Mouse (Mus musculus): Measurements from ENCODE around the gene Zdhhc4. TPM values are rescaled to one million over a fixed set of nuclear protein-coding genes. Genes with fewer than 3 reads are reported as not detected.

Zdhhc4 gene
- polyA plus RNA-seq, 1 experiment from 2014 or later: 77.3 TPM

- ATAC-seq (replicated peaks; ENCODE audit: insufficient number of reproducible peaks, low FRiP score, low TSS enrichment, low read depth) (no peak), DNase-seq (ENCODE audit: low spot score) (no peak)
- Histone ChIP-seq H3K9ac (replicated peaks; ENCODE audit: low read length) (no peak overlapping the region), H3K9me3 (replicated peaks; ENCODE audit: control insufficient read depth, low read length) (no peaks in the 10 kb centered on the region), H3K4me1 (ENCODE audit: control insufficient read depth, insufficient read depth, low read length) (no peaks in the 10 kb centered on the region; the same call in none of the 2 replicates), H3K4me2 (ENCODE audit: low read depth, low read length) (no peak overlapping the region), H3K36me3 (replicated peaks; ENCODE audit: control insufficient read depth, insufficient read depth, low read depth, low read length) (no peaks in the 10 kb centered on the region), H3K27me3 (ENCODE audit: control insufficient read depth, insufficient read depth, low read length) (no peaks in the 10 kb centered on the region), H3K4me3 (ENCODE audit: low read depth, low read length) (no peak overlapping the region), H3K27ac (replicated peaks; ENCODE audit: low read depth, low read length) (no peak overlapping the region)
- 72% methylated on average over 3 of the region's 3 CpGs for WGBS
These were observed 56.9 kb downstream of the Zdhhc4 start for GRCm38 (mm10) chr5:143272108-143272507.

GRCm38 (mm10) chr5:143271642-143272041 is 57.4 kb downstream of the Zdhhc4 start:
- DNase-seq (ENCODE audit: low spot score): no peak
- ATAC-seq (replicated peaks; ENCODE audit: insufficient number of reproducible peaks, low FRiP score, low TSS enrichment, low read depth): no peak
- 87% methylated on average over 6 of the region's 6 CpGs for WGBS

GRCm38 (mm10) chr5:143270151-143270519 is 58.9 kb downstream of the Zdhhc4 start:
- WGBS: 4% methylated on average over 12 of the region's 12 CpGs
- peak; percentile 30; the same call in 1 of the 2 replicates for ATAC-seq (replicated peaks; ENCODE audit: insufficient number of reproducible peaks, low FRiP score, low TSS enrichment, low read depth)

More at GRCm38 (mm10) chr5:143271642-143272041, 57.4 kb downstream of the Zdhhc4 start:
- H3K27ac ChIP-seq (replicated peaks; ENCODE audit: low read depth, low read length): no peak overlapping the region
- H3K4me1 ChIP-seq (ENCODE audit: control insufficient read depth, insufficient read depth, low read length): no peaks in the 10 kb centered on the region; the same call in none of the 2 replicates
- no peaks in the 10 kb centered on the region for H3K27me3 ChIP-seq (ENCODE audit: control insufficient read depth, insufficient read depth, low read length)
- no peak overlapping the region for H3K4me2 ChIP-seq (ENCODE audit: low read depth, low read length)
- no peaks in the 10 kb centered on the region for H3K9me3 ChIP-seq (replicated peaks; ENCODE audit: control insufficient read depth, low read length)
- H3K36me3 ChIP-seq (replicated peaks; ENCODE audit: control insufficient read depth, insufficient read depth, low read depth, low read length): no peaks in the 10 kb centered on the region
- no peak overlapping the region for H3K4me3 ChIP-seq (ENCODE audit: low read depth, low read length)
- H3K9ac ChIP-seq (replicated peaks; ENCODE audit: low read length): no peak overlapping the region

GRCm38 (mm10) chr5:143269363-143270150 is 59.5 kb downstream of the Zdhhc4 start, which contains the start of gene Zfp316:
Gene Zfp316, minus strand, starts transcription at chr5:143270022.
- H3K4me3 ChIP-seq (ENCODE audit: low read depth, low read length): peak within 1 kb of the TSS; percentile 96
- H3K27ac ChIP-seq (replicated peaks; ENCODE audit: low read depth, low read length): peak within 1 kb of the TSS; percentile 65; the same call in 1 of the 2 replicates
- no peaks in the 10 kb centered on the region; the same call in none of the 2 replicates for H3K4me1 ChIP-seq (ENCODE audit: control insufficient read depth, insufficient read depth, low read length)
- ATAC-seq (replicated peaks; ENCODE audit: insufficient number of reproducible peaks, low FRiP score, low TSS enrichment, low read depth) (peak; percentile 72), DNase-seq (ENCODE audit: low spot score) (peak; percentile 75)
- no peaks in the 10 kb centered on the region for H3K36me3 ChIP-seq (replicated peaks; ENCODE audit: control insufficient read depth, insufficient read depth, low read depth, low read length)
- WGBS: under 1% methylated on average over 76 of the region's 79 CpGs
- H3K4me2 ChIP-seq (ENCODE audit: low read depth, low read length): peak within 1 kb of the TSS; percentile 91
- no peaks in the 10 kb centered on the region for H3K27me3 ChIP-seq (ENCODE audit: control insufficient read depth, insufficient read depth, low read length)
- no peaks in the 10 kb centered on the region for H3K9me3 ChIP-seq (replicated peaks; ENCODE audit: control insufficient read depth, low read length)
- H3K9ac ChIP-seq (replicated peaks; ENCODE audit: low read length): peak within 1 kb of the TSS; percentile 94

More at GRCm38 (mm10) chr5:143270151-143270519, 58.9 kb downstream of the Zdhhc4 start:
- Histone ChIP-seq H3K27me3 (ENCODE audit: control insufficient read depth, insufficient read depth, low read length) (no peaks in the 10 kb centered on the region), H3K36me3 (replicated peaks; ENCODE audit: control insufficient read depth, insufficient read depth, low read depth, low read length) (no peaks in the 10 kb centered on the region), H3K9ac (replicated peaks; ENCODE audit: low read length) (peak overlapping the region; percentile 94), H3K9me3 (replicated peaks; ENCODE audit: control insufficient read depth, low read length) (no peaks in the 10 kb centered on the region), H3K4me2 (ENCODE audit: low read depth, low read length) (peak overlapping the region; percentile 91), H3K27ac (replicated peaks; ENCODE audit: low read depth, low read length) (peak overlapping the region; percentile 65; the same call in 1 of the 2 replicates), H3K4me3 (ENCODE audit: low read depth, low read length) (peak overlapping the region; percentile 96), H3K4me1 (ENCODE audit: control insufficient read depth, insufficient read depth, low read length) (no peaks in the 10 kb centered on the region; the same call in none of the 2 replicates)
- DNase-seq (ENCODE audit: low spot score): no peak

GRCm38 (mm10) chr5:143268985-143269362 is 60.1 kb downstream of the Zdhhc4 start:
- no peaks in the 10 kb centered on the region for H3K27me3 ChIP-seq (ENCODE audit: control insufficient read depth, insufficient read depth, low read length)
- H3K4me3 ChIP-seq (ENCODE audit: low read depth, low read length): peak overlapping the region; percentile 96
- peak overlapping the region; percentile 91 for H3K4me2 ChIP-seq (ENCODE audit: low read depth, low read length)
- peak overlapping the region; percentile 94 for H3K9ac ChIP-seq (replicated peaks; ENCODE audit: low read length)
- no peaks in the 10 kb centered on the region; the same call in none of the 2 replicates for H3K4me1 ChIP-seq (ENCODE audit: control insufficient read depth, insufficient read depth, low read length)
- H3K27ac ChIP-seq (replicated peaks; ENCODE audit: low read depth, low read length): no peak overlapping the region
- DNase-seq (ENCODE audit: low spot score) (no peak), ATAC-seq (replicated peaks; ENCODE audit: insufficient number of reproducible peaks, low FRiP score, low TSS enrichment, low read depth) (no peak)
- 17% methylated on average over 8 of the region's 8 CpGs for whole genome bisulfite sequencing
- H3K36me3 ChIP-seq (replicated peaks; ENCODE audit: control insufficient read depth, insufficient read depth, low read depth, low read length): no peaks in the 10 kb centered on the region; the same call in 1 of the 2 replicates
- H3K9me3 ChIP-seq (replicated peaks; ENCODE audit: control insufficient read depth, low read length): no peaks in the 10 kb centered on the region

GRCm38 (mm10) chr5:143266794-143267193 is 62.3 kb downstream of the Zdhhc4 start:
- H3K27me3 ChIP-seq (ENCODE audit: control insufficient read depth, insufficient read depth, low read length): no peaks in the 10 kb centered on the region
- no peak overlapping the region for H3K4me3 ChIP-seq (ENCODE audit: low read depth, low read length)
- no peak overlapping the region for H3K4me2 ChIP-seq (ENCODE audit: low read depth, low read length)
- WGBS: 86% methylated on average over 6 of the region's 6 CpGs
- H3K36me3 ChIP-seq (replicated peaks; ENCODE audit: control insufficient read depth, insufficient read depth, low read depth, low read length): no peaks in the 10 kb centered on the region; the same call in none of the 2 replicates
- no peaks in the 10 kb centered on the region for H3K9me3 ChIP-seq (replicated peaks; ENCODE audit: control insufficient read depth, low read length)
- ATAC-seq (replicated peaks; ENCODE audit: insufficient number of reproducible peaks, low FRiP score, low TSS enrichment, low read depth): no peak
- no peaks in the 10 kb centered on the region; the same call in none of the 2 replicates for H3K4me1 ChIP-seq (ENCODE audit: control insufficient read depth, insufficient read depth, low read length)
- no peak overlapping the region for H3K9ac ChIP-seq (replicated peaks; ENCODE audit: low read length)
- H3K27ac ChIP-seq (replicated peaks; ENCODE audit: low read depth, low read length): no peak overlapping the region
- no peak for DNase-seq (ENCODE audit: low spot score)

Other genes with a start within 250 kb of the Zdhhc4 start
- 34.4 and 35.6 TPM in 2 replicates for gene Rnf216, start 216.3 kb downstream of the Zdhhc4 start, polyA plus RNA-seq (2014; fragmentation: Nextera tagmentation; extraction: Ambion mirVana)
- not detected in 2 replicates for gene Olfr718-ps1, start 181.7 kb downstream of the Zdhhc4 start, polyA plus RNA-seq (2014; fragmentation: Nextera tagmentation; extraction: Ambion mirVana)
- 9.7 and 12.0 TPM in 2 replicates for gene Rbak, start 148.5 kb downstream of the Zdhhc4 start, polyA plus RNA-seq (2014; fragmentation: Nextera tagmentation; extraction: Ambion mirVana)
- not detected in 2 replicates for gene Spdye4b, start 148.2 kb downstream of the Zdhhc4 start, polyA plus RNA-seq (2014; fragmentation: Nextera tagmentation; extraction: Ambion mirVana)
- not detected in 2 replicates for gene Spdye4a, start 102.4 kb downstream of the Zdhhc4 start, polyA plus RNA-seq (2014; fragmentation: Nextera tagmentation; extraction: Ambion mirVana)
- gene Zfp12, start 94.1 kb downstream of the Zdhhc4 start, polyA plus RNA-seq (2014; fragmentation: Nextera tagmentation; extraction: Ambion mirVana): 20.6 and 21.4 TPM in 2 replicates
- 2.1 and 2.2 TPM in 2 replicates for gene Zfp316, start 59.2 kb downstream of the Zdhhc4 start, polyA plus RNA-seq (2014; fragmentation: Nextera tagmentation; extraction: Ambion mirVana)
- gene Zfp853, start 35.6 kb downstream of the Zdhhc4 start, polyA plus RNA-seq (2014; fragmentation: Nextera tagmentation; extraction: Ambion mirVana): not detected in 2 replicates
- 35.5 and 41.1 TPM in 2 replicates for gene E130309D02Rik, start 13.9 kb downstream of the Zdhhc4 start, polyA plus RNA-seq (2014; fragmentation: Nextera tagmentation; extraction: Ambion mirVana)
- gene Grid2ip, start 28.1 kb upstream of the Zdhhc4 start, polyA plus RNA-seq (2014; fragmentation: Nextera tagmentation; extraction: Ambion mirVana): 0.36 and 0.59 TPM in 2 replicates
- 246 and 261 TPM in 2 replicates for gene Kdelr2, start 74.6 kb upstream of the Zdhhc4 start, polyA plus RNA-seq (2014; fragmentation: Nextera tagmentation; extraction: Ambion mirVana)
- gene Daglb, start 135.3 kb upstream of the Zdhhc4 start, polyA plus RNA-seq (2014; fragmentation: Nextera tagmentation; extraction: Ambion mirVana): 7.2 and 7.3 TPM in 2 replicates
- gene Rac1, start 198.8 kb upstream of the Zdhhc4 start, polyA plus RNA-seq (2014; fragmentation: Nextera tagmentation; extraction: Ambion mirVana): 521 and 540 TPM in 2 replicates